Mouse (Mus musculus) cerebellum, adult 11 months (tissue): Measurements from ENCODE around the gene Pklr.

ENCODE experiments used
- DNase-seq: peaks from one replicate; pipeline ENCODE4 v3.0.0; 2022

Gene Pklr

DNA sequence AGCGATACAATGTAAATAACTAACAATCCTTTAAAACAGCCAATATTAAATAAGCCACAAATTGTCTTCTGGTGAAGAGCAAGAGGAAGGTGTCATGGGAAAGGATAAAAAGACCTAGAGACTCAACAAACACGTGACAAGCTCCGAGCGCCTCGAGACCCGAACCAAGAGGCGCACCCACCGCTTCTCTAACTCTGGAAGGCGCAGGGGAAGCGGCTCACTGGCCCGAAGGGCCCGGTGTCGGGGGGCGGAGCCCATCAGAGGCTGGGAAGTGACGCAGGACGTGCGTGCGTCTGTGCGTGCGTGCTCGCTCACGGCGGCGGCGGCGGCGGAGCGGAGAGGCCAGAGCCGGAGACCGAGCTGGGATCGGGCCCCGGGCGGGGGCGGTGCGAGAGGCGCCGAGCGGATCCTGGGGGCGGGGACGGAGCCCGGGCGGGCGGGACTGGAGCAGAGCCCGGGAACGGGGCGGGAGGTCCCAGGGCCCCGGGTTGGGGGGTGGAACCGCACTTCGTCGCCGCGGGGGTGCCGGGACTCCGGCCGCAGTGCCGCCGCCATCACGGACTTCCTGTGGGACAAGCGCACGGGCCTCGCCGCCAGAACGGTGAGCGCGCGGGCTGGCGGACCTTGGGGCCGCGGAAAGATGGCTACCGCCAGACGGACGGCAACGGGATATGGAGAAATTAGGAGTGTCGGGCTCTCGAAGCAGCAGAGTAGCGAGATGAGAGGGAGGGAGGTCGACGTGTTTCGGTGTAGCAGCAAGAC lies 28.7 kb downstream of the Pklr start, which contains the start of gene Clk2:
Clk2 (plus strand) TSS at position 290 of the 762 bp plus-strand sequence.
- DNase-seq: peak; percentile 91

DNA sequence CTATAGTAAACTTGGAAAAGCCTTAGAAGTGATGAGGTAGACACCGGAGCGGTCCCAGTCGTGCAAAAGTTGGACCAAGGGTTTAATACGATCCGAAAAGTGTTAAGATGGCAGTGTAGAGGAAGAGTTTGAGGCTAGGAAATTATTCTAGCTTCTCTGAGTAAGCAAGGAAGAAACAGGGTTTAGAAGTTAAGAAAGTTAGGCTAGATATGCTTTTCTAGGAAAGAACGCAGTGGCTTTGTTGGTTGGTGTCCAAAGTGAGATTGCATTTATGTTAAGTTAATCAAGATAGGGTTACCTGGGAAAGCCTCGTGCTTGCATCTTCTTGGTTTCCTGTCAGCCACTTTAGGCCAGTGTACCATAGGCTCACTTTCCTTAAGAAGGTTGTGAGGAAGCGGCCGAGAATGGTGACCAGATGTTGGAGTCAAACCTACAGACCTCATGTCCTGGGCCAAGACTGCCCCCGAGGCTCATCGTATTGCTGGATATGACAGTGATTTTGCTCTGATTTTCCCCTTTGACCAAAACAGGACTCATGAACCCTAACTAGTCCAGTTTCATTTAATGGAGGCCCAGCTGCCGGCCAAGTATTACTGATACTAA lies 29.4 kb downstream of the Pklr start:
- no peak for DNase-seq

DNA sequence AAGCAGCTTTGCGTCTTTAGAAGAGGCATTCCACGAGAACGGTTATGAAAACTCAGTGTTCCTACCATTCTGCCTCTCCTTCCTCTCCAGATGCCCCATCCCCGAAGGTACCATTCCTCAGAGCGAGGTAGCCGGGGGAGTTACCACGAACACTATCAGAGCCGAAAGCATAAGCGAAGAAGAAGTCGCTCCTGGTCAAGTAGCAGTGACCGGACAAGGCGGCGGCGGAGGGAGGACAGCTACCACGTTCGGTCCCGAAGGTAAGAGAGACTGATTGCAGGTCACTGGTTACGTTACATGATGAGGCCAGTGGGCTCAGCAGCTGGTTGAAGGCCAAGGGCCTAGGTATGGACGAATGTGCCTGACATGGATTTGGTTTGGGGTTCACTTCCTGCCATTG lies 31.0 kb downstream of the Pklr start:
- DNase-seq: no peak

DNA sequence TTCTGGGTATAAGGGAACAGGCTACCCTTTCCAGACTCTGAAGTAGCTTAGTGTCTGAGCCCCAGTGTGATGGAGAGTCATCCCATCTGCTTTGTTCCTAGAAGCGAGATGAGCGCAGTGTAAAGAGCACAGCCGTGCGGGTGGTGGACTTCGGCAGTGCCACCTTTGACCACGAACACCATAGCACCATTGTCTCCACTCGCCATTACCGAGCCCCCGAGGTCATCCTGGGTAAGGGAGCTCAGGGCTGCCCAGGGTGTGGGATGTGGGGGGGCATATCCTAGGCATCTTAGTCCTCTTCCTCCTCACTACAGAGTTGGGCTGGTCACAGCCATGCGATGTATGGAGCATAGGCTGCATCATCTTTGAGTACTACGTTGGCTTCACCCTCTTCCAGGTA lies 38.9 kb downstream of the Pklr start:
- no peak for DNase-seq

DNA sequence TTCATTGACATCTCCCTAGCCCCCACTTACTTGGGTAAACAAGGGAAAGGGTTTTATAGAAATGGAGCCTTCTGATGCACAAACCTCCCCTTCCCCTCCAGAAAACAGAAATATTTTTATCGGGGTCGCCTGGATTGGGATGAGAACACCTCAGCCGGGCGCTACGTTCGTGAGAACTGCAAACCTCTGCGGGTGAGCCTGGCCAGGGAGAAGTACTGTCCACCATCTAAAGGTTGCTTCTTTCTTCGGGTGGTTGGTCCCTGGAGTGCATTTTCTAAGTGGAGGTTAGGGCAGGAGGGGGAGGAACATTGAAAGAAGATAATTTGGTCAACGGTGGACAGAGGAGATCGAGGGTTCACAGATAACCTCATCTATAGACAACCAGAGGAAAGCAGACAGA lies 39.6 kb downstream of the Pklr start:
- DNase-seq: no peak

DNA sequence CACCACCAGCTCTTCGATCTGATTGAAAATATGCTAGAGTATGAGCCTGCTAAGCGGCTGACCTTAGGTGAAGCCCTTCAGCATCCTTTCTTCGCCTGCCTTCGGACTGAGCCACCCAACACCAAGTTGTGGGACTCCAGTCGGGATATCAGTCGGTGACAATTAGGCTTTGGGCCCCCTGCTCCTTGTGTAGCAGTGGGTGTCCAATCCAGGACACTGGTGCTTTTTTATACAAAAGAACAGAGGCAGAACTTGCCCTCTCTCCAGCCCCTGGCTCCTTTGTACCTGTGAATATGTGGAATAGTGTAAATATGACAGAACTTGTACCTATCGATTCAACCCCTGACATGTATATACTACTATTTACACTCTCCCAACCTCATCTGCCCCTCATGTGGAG lies 40.5 kb downstream of the Pklr start:
- DNase-seq: no peak

DNA sequence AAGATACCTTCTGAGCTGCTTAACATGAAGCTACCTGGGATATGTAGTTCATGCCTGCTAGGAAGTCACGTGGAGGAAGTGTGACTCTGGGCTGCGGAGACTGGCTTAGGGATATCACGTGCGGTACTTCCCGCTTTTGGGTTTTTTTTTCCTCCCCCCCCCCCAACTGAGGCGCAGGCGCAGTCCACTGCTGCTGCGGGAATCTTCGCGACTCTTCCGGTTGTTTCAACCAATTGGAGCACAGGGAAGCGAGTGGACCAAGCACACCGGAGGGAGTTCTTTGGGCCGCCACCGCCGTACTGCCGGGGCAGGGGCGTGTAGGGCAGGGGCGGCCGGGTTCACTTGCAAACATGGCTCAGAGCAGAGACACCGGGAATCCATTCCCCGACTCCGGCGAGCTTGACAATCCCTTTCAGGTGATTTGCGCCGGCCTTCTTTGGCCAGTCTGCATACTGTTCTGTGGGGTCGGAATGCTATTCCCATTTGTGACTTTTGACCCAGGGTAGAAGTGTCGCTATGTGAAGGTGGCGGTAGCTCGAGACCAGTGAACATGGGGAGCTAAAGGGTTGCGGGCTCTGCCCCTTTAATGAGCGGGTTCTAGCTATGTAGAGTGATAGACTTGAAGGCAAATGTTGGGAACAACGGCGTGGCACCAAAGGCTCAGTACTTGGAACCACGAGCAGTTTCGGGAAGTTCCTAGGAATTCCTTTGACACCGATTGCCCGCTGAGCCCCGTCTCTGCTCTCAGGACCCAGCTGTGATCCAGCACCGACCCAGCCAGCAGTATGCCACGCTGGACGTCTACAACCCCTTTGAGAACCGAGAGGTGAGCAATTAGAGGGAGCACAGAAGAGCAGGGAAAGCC lies 41.5 kb downstream of the Pklr start, which contains the start of gene Scamp3:
Scamp3 (plus strand) TSS at position 232 of the 865 bp plus-strand sequence.
- peak; percentile 83 for DNase-seq

DNA sequence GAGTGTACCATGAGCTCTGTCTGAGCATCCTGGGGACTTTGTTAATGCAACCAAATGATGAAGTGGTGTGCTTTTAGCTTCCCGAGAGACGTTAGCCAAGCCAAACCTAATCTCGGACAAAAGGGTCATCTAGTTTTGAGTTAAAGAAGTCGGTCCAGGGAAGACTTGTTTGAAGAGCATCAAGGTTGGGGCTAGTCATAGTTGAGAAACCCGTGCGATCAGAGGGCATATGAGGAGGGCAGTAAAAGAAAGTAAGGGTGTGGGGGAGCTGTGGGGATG lies 42.1 kb downstream of the Pklr start:
- DNase-seq: no peak

DNA sequence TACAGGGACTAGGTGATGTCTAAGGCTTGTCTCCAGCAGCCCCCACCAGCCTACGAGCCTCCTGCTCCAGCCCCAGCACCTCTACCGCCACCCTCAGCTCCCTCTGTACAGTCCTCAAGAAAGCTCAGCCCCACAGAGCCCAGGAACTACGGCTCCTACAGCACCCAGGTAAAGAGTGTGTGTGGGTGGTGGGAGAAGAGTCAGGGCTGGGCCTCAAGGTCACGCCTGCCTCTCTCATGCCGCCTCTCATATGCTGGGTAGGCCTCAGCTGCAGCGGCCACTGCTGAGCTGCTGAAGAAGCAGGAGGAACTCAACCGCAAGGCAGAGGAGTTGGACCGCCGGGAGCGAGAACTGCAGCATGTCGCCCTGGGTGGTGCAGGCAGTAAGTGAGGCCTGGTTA lies 43.1 kb downstream of the Pklr start:
- no peak for DNase-seq

DNA sequence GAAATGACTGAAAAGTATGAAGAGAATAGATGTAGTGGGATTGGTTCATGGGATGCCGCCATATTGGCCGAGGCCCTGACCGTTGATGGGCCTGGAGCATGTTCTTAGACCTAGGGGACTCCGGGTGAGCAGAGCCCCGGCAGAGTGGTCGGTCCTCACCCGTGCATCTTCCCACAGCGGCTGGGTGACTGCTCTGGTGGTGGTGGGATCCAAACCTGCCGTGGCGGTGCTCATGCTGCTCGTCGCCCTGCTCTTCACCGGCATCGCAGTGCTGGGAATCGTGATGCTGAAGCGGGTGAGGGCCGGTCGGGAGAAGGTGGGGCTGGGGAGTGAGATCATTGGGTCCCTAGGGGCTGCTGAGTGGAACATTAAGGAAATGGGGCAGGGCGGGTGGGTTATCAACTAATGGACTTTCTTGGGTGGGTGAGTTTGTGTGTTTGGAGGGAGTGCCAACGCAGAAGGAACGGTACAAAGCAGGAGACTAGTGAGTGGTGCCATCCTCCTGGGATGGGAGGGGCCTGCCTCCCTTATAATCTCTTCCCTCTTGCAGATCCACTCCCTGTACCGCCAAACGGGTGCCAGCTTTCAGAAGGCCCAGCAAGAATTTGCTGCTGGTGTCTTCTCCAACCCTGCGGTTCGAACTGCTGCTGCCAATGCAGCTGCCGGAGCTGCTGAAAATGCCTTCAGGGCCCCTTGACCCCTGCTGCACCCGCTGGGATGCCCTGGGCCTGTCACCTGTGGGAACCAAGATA lies 46.0 kb downstream of the Pklr start:
- no peak for DNase-seq

DNA sequence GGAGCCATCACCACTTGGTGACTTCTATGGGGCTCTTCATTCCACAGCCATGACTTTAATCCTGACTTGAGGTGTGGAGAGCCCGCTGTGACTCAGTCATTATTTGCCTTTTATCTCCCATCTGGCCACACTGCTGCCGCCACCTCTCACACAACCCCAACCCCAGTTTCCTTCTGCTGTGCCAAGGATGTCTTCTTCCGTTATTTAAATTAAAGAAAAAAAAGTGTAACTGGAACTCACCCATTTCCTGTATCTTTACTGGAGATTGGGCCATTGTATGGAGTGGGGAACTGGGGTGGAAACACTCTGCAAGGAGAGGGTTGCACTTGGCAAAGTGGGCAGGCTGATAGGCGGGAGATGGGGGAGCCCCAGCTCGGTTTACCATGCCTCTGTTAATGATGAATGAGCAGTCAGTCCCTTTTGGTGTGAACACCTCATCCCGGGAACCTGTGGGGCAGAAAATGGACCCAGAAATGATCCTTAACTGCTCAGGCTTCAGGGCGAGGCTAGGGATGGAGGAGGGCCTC lies 46.7 kb downstream of the Pklr start:
- DNase-seq: no peak

DNA sequence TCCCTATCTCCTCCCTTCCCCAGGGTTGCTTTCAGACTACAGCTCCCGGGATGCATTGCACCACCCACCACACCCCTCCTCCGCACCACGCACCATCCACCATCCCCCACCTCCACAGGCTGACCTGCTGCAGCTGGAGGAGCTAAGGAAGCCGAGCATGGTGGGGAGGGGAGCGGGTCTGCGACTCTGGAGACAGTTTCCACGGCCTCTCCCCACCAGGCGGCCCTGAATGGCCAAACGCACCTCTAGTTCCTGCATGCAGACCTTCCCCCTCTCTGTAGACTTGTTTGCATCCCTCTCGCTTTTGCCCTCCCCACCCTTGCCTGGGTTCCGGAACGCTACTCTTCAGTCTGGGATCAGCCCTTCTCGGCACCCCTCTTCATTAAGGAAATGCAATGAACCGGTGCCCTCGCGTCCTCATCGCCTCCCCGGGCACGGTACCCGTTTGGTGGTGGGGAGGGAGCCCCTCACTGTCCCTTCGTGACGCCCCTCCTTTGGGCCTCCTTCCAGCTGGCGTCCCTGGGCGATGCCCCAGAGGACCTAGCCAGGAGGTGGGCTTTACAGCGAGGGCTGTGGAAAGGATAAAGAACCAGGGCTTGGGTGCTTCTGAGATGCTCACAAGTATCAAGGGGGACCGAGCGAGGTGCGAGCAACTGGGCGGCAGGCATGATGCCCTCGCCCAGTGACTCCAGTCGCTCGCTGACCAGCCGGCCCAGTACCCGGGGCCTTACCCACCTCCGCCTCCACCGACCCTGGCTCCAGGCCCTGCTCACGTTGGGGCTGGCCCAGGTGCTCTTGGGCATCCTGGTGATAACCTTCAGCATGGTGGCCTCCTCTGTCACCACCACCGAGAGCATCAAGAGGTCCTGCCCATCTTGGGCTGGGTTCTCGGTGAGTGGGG lies 47.4 kb downstream of the Pklr start, which contains the start of gene Fam189b:
Fam189b (plus strand) TSS at position 86 of the 901 bp plus-strand sequence.
- peak; percentile 84 for DNase-seq

DNA sequence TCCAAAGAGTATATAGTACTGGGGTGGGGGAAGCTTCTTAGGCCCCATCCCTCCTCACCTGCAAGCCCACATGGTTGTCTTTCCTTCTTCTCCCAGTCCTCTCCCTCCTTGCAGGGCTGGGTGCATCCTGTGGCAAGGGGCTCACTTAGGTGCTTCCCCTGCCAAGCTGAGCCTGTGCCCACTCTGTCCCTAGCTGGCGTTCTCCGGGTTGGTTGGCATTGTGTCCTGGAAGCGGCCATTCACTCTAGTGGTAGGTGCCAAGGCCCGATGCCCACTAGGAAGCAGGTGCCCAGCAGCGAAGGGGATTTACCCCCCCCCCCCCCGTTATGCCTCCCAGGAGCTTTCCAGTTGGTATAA lies 48.0 kb downstream of the Pklr start:
- no peak for DNase-seq

DNA sequence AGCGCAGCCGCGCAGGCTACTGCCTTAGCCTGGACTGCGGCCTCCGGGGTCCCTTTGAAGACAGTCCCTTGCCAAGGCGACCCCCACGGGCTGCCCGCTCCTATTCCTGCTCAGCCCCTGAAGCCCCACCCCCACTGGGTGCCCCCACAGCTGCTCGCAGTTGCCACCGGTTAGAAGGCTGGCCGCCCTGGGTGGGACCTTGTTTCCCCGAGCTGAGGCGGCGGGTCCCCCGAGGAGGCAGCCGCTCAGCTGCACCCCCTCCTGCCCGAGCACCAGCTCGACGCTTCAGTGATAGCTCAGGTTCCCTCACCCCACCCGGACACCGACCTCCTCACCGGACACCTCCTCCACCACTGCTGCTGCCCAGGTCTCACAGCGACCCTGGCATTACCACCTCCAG lies 51.3 kb downstream of the Pklr start:
- DNase-seq: no peak

DNA sequence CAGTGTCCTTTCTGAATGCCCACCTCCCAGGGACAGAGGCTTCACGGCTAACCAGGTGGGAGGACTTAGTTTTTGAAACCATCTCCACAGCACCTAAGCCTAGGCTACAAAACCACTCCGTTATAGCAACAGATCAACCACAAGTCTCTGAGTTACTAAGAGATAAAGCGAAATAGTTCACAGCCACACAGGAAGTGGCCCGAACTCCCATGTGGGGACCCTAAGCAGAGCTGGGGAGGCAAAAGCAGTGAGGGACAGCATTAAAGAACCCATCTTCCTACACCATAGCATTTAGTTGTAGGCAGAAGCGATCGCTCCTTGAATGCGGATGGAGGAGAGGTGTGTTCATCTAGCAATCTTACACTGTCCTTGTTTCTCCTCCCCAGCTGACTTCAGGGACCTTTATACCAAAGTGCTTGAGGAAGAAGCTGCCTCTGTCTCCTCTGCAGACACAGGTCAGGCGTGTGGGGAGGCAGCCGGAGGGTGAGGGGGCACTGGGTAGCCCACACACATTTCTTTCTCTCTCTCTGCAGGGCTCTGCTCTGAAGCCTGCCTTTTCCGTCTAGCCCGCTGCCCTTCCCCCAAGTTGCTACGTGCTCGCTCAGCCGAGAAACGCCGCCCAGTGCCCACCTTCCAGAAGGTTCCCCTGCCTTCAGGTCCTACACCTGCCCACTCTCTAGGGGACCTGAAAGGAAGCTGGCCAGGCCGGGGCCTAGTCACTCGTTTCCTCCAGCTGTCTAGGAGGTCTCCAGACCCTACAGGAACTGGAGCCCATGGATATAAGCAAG lies 51.9 kb downstream of the Pklr start:
- no peak for DNase-seq

DNA sequence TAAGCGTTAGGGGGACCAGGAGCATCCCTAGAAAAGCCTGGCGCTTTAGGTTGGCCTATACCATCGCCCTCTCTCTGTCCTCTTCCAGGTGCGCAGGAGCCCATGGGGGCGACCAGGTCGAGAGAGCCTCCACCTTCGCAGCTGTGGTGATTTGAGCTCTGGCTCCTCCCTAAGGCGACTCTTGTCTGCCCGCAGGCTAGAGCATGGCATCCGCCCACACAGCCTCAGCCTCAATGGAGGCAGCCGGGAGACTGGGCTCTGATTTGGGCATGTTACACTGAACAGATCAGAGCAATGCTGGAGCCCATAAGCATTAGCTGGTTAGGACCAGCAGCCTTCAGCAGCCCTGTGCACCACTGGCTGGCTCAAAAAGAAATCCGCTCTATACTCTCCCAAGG lies 52.5 kb downstream of the Pklr start:
- DNase-seq: no peak

DNA sequence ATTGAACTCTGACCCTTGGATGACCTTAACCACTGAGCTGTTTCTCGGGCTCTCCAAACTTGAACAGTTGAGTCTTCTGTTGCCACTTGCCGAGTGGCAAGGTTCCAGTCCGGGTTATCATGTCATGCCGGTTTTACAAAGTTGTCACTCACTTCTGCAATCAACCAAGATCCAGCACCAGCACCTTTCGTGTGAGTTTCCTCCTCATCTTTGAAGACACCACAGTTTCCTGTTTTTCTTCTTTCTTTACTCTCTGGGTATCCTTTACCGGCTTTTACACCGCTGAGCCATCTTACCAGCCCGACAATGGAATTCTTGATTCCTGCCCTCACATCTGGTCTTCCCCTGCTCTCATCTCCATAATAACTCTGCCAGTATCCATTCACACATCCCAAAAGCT lies 54.5 kb downstream of the Pklr start:
- DNase-seq: no peak

DNA sequence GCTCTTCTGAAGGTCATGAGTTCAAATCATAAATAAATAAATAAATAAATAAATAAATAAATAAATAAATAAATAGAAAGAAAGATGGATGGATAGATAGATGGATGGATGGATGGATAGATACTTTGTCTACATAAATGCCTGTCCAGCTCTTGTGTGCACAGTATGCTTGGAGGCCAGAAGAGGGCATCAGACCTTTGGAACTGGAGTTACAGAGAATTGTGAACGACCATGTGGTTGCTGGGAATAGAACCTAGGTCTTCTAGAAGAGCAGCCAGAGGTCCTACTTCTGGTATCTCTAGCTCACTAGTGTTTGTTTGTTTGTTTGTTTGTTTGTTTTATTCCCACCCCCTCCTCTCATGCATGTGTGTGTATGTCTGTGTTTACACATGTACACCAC lies 57.4 kb downstream of the Pklr start:
- DNase-seq: no peak

DNA sequence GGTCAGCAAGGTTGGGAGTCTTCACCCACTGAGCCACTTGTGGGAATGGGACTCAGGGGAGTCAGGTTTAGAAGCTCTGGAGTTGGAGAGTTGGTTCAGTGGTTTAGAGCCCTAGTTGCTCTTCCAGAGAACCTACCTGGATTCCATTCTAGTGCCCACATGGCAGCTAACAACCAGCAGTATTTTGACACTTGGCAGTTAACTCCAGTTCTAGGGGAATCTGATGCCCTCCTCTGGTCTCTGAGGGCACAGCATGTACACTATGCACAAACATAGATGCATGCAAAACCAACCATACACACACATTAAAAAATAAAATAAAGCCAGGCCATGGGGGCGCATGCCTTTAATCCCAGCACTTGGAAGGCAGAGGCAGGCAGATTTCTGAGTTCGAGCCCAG lies 57.9 kb downstream of the Pklr start:
- no peak for DNase-seq
